Mouse (Mus musculus) thymus, postnatal 14 days (tissue): ENCODE measurements around the gene Gm10184.
"Not testable (repeated sequence)": the region's sequence is repeated elsewhere in the genome, so short reads cannot be mapped to it uniquely, and the experiment has no call there.

ENCODE experiments used
- DNase-seq: peaks from one replicate; pipeline ENCODE4 v3.0.0; 2021

Gm10184 gene

DNA sequence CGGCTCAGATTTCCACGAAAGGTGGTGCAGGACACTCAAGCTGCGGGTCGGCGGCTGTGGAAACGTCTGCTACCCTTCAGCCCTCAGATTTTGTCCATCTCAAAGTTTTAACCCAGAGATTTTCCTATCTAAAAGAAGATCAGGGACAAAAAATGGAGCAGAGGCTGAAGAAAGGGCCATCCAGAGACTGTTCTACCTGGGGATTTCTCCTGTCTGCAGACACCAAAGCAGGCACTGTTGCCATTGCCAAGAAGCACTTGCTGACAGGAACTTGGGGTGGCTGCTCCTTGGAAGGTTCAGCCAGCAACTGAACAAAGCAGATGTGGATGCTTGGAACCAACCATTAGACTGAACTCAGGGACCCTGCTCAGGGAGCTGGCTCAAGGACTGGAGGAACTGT lies at the start of gene Gm10184:
TSS of gene Gm10184 (minus strand) at position 101 of the 400 bp plus-strand sequence.
- no peak for DNase-seq

DNA sequence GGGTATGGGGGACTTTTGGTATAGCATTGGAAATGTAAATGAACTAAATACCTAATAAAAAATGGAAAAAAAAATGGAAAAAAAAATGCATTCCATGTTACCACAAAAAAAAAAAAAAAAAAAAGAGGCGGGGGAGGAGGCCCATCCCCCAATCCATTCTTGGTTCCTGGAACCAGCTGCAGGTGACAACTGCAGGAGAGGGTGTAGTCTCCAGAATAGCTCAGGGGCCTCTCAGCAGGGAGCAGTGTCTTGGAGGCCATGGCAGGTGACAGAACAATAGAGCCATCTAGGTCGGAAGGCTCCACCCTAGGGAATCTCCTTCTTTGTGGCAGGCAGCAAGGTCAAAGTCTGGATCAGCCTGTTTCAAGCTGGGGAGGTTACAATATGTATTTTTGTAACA lies 23.7 kb upstream of the Gm10184 start:
- no peak for DNase-seq

DNA sequence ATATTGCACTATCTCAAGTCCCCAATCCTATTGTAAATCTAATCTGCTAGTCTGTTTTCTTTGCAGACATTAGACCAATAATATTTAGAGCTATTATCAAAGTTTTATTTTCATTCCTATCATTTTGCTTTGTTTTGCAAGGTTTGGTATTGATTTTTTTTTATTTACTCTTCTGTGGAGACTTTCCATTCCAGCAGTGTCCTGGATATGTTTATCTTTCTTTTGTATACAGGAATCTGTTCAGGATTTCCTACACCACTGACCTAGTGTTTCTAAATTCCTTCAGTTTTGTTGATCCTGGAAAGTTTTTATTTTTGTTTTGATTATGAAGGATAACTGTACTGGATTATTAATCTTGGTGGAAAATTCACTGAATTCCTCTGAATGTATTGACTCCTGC lies 2.6 kb downstream of the Gm10184 start:
- DNase-seq = no peak

DNA sequence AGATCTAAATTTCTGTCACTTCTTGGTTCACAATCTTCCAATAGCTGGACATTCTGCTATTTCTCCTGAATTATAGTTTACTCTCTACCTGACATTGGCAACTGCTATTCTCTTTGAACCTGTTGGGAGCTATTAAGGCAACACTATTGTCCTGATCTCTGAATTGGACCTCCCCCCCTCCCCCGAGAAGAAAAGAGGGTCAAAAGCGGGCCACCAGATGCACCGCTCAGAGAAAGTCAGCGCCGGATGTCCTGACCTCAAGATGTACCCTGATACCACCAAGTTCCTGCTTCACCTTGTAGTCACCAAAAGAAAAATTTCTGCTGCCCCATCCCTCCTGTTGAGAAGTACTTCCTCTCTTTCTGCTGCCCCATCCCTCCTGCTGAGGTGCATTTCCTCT lies 5.5 kb downstream of the Gm10184 start:
- DNase-seq = not testable (repeated sequence)

DNA sequence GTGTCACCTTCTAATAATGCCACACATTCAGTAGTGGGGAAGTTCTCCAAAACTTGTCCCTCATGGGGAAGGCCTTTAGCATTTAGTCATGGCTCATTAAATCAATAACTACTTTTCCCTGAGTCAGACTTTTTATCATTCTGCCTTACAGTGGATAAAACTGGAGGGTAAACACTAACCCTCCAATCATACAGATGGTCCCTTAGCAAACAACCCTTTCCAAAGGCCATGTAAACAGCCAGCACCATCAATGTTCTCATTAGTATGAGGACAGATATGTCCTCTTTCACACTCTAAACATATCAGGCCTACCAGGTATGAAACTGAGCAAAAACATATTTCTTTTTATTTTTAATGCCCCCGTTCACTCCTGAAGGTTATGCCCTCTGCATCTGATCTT lies 7.5 kb downstream of the Gm10184 start:
- DNase-seq = no peak

DNA sequence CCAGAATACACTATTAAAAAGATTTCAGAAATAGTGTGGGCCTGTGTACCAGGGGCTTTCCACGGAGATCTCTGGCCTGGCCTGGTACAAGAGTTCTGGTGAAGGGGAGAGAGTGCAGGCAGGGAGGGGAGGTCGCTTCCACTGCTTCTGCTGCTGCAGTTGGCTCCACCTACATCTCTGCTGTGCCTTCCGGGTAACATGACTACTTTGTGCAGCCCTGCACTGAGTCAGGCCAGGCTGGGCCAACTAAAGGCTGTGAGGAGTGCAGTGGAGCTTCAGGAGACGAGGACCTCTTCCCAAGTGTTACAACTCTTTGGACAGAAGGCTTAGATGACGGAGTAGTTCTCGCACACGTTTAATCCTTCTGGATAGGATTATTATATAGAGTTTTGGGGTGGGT lies 9.6 kb downstream of the Gm10184 start:
- no peak for DNase-seq

DNA sequence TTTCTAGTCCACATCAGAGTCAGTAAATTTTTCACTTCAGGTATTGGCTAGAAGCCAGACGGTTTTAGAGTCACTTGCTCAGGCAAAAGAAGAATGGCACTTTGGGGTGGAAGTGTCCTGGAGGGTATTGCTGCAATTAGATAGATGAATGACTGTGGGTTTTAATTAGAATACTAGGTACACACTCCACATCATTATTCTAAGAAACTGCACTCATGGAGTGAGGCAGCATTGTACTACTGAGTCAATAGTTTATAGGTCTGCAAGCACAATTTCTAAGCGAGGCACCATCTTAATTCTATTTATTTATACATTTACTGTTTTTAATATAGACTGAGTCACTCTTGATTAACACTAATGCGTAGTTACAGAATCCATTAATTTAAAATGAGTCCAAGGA lies 10.4 kb downstream of the Gm10184 start:
- DNase-seq = no peak

DNA sequence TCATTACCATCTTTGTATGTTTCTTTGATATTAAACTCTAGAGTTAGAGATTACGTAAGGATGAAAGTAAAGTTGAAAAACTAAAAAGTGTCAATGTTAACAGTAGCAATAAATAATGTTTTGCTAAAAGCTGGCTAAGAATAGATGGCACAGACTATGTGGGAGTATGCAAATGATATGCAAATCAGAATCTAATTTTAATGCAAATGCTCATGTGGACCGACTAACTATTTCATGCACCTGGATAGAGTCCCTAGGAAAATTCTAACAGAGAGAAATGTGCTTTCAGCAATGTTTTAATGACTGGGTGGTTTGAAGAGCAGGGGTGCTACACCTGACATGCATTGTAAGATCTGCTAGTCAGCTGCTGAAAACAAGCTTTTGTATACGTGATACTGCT lies 45.3 kb downstream of the Gm10184 start:
- DNase-seq = no peak
